Mouse (Mus musculus) embryo, embryonic 9.5 days (tissue): Measurements from ENCODE around the gene Slc38a1.
"Not testable (repeated sequence)": the region's sequence is repeated elsewhere in the genome, so short reads cannot be mapped to it uniquely, and the experiment has no call there.

Source experiments
- DNase-seq: peaks from one replicate; pipeline ENCODE4 v3.0.0-alpha.2; 2017; ENCODE audit errors: extremely low spot score

Gene Slc38a1

GRCm38 (mm10) chr15:96658275-96658602 is 15.5 kb upstream of the Slc38a1 start:
- DNase-seq: no peak

- no peak for DNase-seq
Observed at GRCm38 (mm10) chr15:96657576-96658274, 15.0 kb upstream of the Slc38a1 start.

GRCm38 (mm10) chr15:96655514-96655913 is 12.8 kb upstream of the Slc38a1 start:
- no peak for DNase-seq

- no peak for DNase-seq
Observed at GRCm38 (mm10) chr15:96654714-96655113, 12.0 kb upstream of the Slc38a1 start.

GRCm38 (mm10) chr15:96653011-96653410 is 10.3 kb upstream of the Slc38a1 start:
- DNase-seq: no peak

- DNase-seq: no peak
Observed at GRCm38 (mm10) chr15:96652531-96652930, 9.8 kb upstream of the Slc38a1 start.

- no peak for DNase-seq
Observed at GRCm38 (mm10) chr15:96647376-96647775, 4.7 kb upstream of the Slc38a1 start.

GRCm38 (mm10) chr15:96641821-96642435 is 785 bp downstream of the Slc38a1 start:
- DNase-seq: peak; percentile 74

GRCm38 (mm10) chr15:96641111-96641820 is 1.4 kb downstream of the Slc38a1 start:
- peak; percentile 87 for DNase-seq

GRCm38 (mm10) chr15:96640291-96640985 is 2.3 kb downstream of the Slc38a1 start:
- peak; percentile 58 for DNase-seq

GRCm38 (mm10) chr15:96639630-96640029 is 3.1 kb downstream of the Slc38a1 start:
- no peak for DNase-seq

GRCm38 (mm10) chr15:96638656-96639055 is 4.1 kb downstream of the Slc38a1 start:
- DNase-seq: no peak

GRCm38 (mm10) chr15:96638173-96638572 is 4.5 kb downstream of the Slc38a1 start:
- DNase-seq: no peak

GRCm38 (mm10) chr15:96634670-96635405 is 7.9 kb downstream of the Slc38a1 start:
- no peak for DNase-seq

- no peak for DNase-seq
Observed at GRCm38 (mm10) chr15:96632201-96632600, 10.5 kb downstream of the Slc38a1 start.

- DNase-seq: no peak
Observed at GRCm38 (mm10) chr15:96631107-96631718, 11.5 kb downstream of the Slc38a1 start.

GRCm38 (mm10) chr15:96628256-96628655 is 14.5 kb downstream of the Slc38a1 start:
- no peak for DNase-seq

- no peak for DNase-seq
Observed at GRCm38 (mm10) chr15:96626871-96627270, 15.8 kb downstream of the Slc38a1 start.

GRCm38 (mm10) chr15:96625012-96625411 is 17.7 kb downstream of the Slc38a1 start:
- not testable (repeated sequence) for DNase-seq

GRCm38 (mm10) chr15:96622376-96622775 is 20.3 kb downstream of the Slc38a1 start:
- DNase-seq: no peak

GRCm38 (mm10) chr15:96621686-96622085 is 21.0 kb downstream of the Slc38a1 start:
- DNase-seq: no peak
